Mouse (Mus musculus): Measurements from ENCODE around the gene Sesn1. TPM values are rescaled to one million over a fixed set of nuclear protein-coding genes. Genes with fewer than 3 reads are reported as not detected.

Sesn1 gene
- polyA plus RNA-seq, 1 experiment from 2014 or later, result 55.3 TPM

DNA sequence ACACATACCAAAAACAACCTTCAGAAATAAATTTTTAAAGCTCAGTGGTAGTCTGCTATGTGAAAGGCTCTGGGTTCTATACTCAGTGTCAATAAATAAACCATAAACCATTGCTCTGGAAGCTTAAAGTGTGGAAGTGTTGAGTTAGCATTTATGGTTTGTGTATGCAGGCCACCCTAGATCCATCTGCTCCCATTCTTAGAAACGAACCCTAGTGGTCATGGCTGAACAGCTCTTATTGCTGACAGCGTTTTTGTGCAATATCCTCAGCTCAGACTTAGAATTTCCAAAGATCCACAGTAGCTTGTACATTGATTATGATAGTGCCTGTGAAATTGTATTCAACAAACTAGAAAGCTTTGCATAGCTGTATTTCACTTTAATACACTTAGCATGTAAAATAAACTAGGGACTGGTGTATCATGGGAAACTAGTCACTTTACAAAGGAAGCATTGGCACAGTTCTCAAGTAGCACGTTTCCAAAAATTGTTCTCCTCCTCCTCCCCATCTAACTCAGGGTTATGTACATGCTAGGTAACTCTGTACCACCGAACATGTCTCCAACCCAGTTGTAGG, 78.7 kb downstream of the Sesn1 start:
- DNase-seq (ENCODE audit: low spot score) (peak; percentile 53), ATAC-seq (no peak)
- H3K9ac ChIP-seq (ENCODE audit: low read length), result peak overlapping the region; percentile 87
- no peak overlapping the region for H3K27ac ChIP-seq (ENCODE audit: low read depth, low read length)
- H3K4me2 ChIP-seq (ENCODE audit: low read length), result peak overlapping the region; percentile 79
- no peaks in the 10 kb centered on the region for H3K9me3 ChIP-seq (replicated peaks; ENCODE audit: control insufficient read depth, low read length)
- WGBS, result 40% methylated on average over 4 of the region's 4 CpGs
- H3K4me1 ChIP-seq (ENCODE audit: control insufficient read depth, insufficient read depth, low read length), result peaks cover 3% of the 10 kb centered on the region; the same call in 1 of the 2 replicates
- no peaks in the 10 kb centered on the region for H3K36me3 ChIP-seq (ENCODE audit: control insufficient read depth, insufficient read depth, low read length)
- peak overlapping the region; percentile 71 for H3K4me3 ChIP-seq (ENCODE audit: low read depth, low read length)
- no peaks in the 10 kb centered on the region for H3K27me3 ChIP-seq (replicated peaks; ENCODE audit: control insufficient read depth, insufficient read depth, low read length)

DNA sequence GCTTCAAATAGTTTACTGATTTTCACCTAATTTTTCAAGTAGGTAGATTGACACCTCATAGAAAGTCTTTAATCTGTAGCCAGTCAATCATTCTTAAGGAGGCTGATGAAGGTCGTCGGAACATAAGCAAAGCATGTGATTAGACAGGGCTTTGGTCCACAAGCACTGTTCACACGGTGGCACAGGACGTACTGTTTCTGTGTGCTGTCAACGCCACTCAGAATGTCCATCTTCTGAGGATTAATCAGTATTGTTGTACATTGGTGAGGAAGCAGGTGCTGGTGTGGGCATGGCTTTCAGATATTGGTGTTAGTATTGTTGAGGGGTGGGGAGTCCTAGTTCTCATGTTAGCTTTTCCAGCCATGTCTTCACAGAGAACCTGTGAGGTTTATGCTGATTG, 79.8 kb downstream of the Sesn1 start:
- 50% methylated on average over 5 of the region's 5 CpGs for WGBS
- ATAC-seq (no peak), DNase-seq (ENCODE audit: low spot score) (no peak)
- H3K9me3 ChIP-seq (replicated peaks; ENCODE audit: control insufficient read depth, low read length), result no peaks in the 10 kb centered on the region
- no peak overlapping the region for H3K27ac ChIP-seq (ENCODE audit: low read depth, low read length)
- no peaks in the 10 kb centered on the region for H3K27me3 ChIP-seq (replicated peaks; ENCODE audit: control insufficient read depth, insufficient read depth, low read length)
- H3K4me1 ChIP-seq (ENCODE audit: control insufficient read depth, insufficient read depth, low read length), result peaks cover 3% of the 10 kb centered on the region; the same call in 1 of the 2 replicates
- no peaks in the 10 kb centered on the region for H3K36me3 ChIP-seq (ENCODE audit: control insufficient read depth, insufficient read depth, low read length)
- no peak overlapping the region for H3K9ac ChIP-seq (ENCODE audit: low read length)
- peak overlapping the region; percentile 9; the same call in 1 of the 2 replicates for H3K4me2 ChIP-seq (ENCODE audit: low read length)
- no peak overlapping the region for H3K4me3 ChIP-seq (ENCODE audit: low read depth, low read length)

DNA sequence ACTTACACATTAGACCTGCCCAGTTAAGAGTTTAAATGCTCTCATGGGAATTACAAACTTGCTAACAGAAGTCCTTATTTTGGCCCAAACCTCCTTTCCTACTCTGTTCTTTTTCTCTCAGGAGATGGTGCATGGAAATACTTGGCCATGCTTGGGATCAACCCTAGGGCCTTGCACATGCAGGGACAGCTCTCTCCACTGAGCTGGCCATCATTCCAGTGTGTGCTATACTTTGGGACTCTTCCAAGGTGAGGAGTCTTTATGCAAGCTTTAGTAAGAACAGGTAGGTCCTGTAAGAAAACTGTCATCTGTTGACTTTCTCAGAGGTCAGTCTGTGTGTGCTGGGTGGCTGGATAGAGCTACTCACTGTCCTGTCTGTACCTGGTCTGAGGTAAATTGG, 80.8 kb downstream of the Sesn1 start:
- no peaks in the 10 kb centered on the region for H3K27me3 ChIP-seq (replicated peaks; ENCODE audit: control insufficient read depth, insufficient read depth, low read length)
- ATAC-seq (no peak), DNase-seq (ENCODE audit: low spot score) (no peak)
- no peak overlapping the region for H3K9ac ChIP-seq (ENCODE audit: low read length)
- peaks cover 3% of the 10 kb centered on the region; the same call in 1 of the 2 replicates for H3K4me1 ChIP-seq (ENCODE audit: control insufficient read depth, insufficient read depth, low read length)
- H3K4me2 ChIP-seq (ENCODE audit: low read length), result no peak overlapping the region
- H3K27ac ChIP-seq (ENCODE audit: low read depth, low read length), result no peak overlapping the region
- H3K9me3 ChIP-seq (replicated peaks; ENCODE audit: control insufficient read depth, low read length), result no peaks in the 10 kb centered on the region
- H3K4me3 ChIP-seq (ENCODE audit: low read depth, low read length), result no peak overlapping the region
- no peaks in the 10 kb centered on the region for H3K36me3 ChIP-seq (ENCODE audit: control insufficient read depth, insufficient read depth, low read length)

DNA sequence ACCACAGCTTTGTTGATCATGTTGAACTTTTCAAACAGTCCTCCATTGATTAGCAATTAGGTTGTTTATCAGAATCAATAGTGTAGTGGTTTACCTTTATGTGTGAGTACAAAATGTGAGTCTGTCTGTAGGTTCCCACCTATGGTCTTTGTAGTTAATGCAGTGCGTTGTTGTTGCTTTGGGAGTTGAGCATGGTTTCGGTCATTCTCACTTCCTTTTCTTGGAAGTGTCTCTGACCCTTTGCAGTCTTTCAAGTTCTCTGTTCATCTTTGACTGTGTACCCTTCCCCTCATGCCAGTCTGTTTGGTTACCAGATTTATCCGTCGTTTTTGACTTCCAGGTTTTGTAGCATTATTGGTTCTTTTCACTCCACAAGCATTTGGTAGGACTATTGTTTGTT, 81.6 kb downstream of the Sesn1 start:
- H3K9me3 ChIP-seq (replicated peaks; ENCODE audit: control insufficient read depth, low read length), result no peaks in the 10 kb centered on the region
- H3K27ac ChIP-seq (ENCODE audit: low read depth, low read length), result no peak overlapping the region
- H3K4me3 ChIP-seq (ENCODE audit: low read depth, low read length), result no peak overlapping the region
- H3K4me2 ChIP-seq (ENCODE audit: low read length), result no peak overlapping the region
- peaks cover 5% of the 10 kb centered on the region; the same call in 1 of the 2 replicates for H3K36me3 ChIP-seq (ENCODE audit: control insufficient read depth, insufficient read depth, low read length)
- DNase-seq (ENCODE audit: low spot score) (no peak), ATAC-seq (no peak)
- no peaks in the 10 kb centered on the region for H3K27me3 ChIP-seq (replicated peaks; ENCODE audit: control insufficient read depth, insufficient read depth, low read length)
- WGBS, result 86% methylated on average over 4 of the region's 4 CpGs
- H3K9ac ChIP-seq (ENCODE audit: low read length), result no peak overlapping the region
- H3K4me1 ChIP-seq (ENCODE audit: control insufficient read depth, insufficient read depth, low read length), result peaks cover 3% of the 10 kb centered on the region; the same call in 1 of the 2 replicates

DNA sequence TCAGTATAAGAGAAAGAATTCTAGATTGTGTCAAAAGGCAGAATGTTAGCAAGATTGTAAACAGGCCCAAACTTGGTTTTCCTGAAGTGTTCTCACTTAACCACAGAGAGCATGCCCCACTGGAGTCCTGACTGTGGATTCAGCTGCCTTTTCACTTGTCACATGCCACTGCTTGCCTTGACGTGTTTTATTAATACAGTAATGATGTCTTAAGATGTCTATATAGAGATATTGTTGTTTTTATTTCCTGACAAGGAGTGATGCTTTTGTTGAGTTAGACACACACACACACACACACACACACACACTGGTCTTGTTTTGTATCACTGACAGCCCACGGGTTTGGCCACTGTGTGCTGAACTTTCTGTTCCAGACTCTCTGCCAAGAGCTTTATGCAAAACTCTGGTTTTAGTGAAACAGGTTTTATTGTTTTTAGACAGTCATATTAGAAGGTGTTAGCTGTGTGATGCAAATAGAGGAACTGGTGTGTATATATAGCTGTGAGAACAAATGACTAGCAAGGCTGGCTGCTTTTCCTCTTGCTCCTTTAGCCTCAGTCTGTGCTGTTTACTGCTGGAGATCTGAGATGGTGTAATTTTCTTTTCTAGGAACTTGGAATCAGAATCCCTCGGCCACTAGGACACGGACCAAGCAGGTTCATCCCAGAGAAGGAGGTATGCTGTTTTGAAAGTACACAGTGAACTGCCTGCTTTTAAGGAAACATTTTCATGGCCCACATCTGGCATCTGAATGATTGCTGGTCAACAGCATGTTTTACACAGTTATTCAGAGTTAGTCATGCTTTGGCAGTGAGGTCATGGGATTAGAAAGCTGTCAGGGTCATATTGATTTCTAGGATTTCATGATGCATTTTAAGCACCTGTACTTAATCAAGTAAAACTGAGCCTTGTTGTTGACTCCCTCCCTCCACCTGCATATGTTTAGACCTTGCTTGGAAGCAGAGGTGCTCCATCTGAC, 84.0 kb downstream of the Sesn1 start:
- Histone ChIP-seq H3K4me3 (ENCODE audit: low read depth, low read length) (no peak overlapping the region), H3K9me3 (replicated peaks; ENCODE audit: control insufficient read depth, low read length) (no peaks in the 10 kb centered on the region), H3K4me2 (ENCODE audit: low read length) (no peak overlapping the region), H3K9ac (ENCODE audit: low read length) (no peak overlapping the region), H3K27me3 (replicated peaks; ENCODE audit: control insufficient read depth, insufficient read depth, low read length) (no peaks in the 10 kb centered on the region), H3K27ac (ENCODE audit: low read depth, low read length) (no peak overlapping the region), H3K36me3 (ENCODE audit: control insufficient read depth, insufficient read depth, low read length) (peaks cover 18% of the 10 kb centered on the region), H3K4me1 (ENCODE audit: control insufficient read depth, insufficient read depth, low read length) (no peaks in the 10 kb centered on the region; the same call in 1 of the 2 replicates)
- 48% methylated on average over 4 of the region's 4 CpGs for WGBS
- ATAC-seq (no peak), DNase-seq (ENCODE audit: low spot score) (no peak)

DNA sequence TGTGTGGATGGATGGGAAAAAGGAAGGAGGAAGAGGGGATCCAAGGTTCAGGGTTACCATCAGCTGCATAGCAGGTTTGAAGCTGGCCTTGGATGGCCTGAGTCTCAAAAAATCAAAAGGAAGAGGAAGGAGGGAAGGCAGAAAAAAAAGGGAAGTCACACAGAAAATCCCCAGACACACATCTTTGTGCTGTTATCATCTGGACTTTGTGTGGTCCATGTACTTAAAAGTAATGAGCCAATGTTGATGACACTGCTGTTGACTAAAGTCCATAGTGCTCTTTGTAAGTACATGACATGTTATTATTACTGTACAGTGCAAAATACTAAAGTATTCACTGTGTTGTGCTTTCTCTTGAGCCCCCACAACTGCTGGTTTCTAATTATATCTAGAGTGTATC, 86.7 kb downstream of the Sesn1 start:
- H3K4me2 ChIP-seq (ENCODE audit: low read length), result no peak overlapping the region
- ATAC-seq, result no peak
- H3K27me3 ChIP-seq (replicated peaks; ENCODE audit: control insufficient read depth, insufficient read depth, low read length), result no peaks in the 10 kb centered on the region
- H3K36me3 ChIP-seq (ENCODE audit: control insufficient read depth, insufficient read depth, low read length), result peaks cover 30% of the 10 kb centered on the region
- H3K4me1 ChIP-seq (ENCODE audit: control insufficient read depth, insufficient read depth, low read length), result no peaks in the 10 kb centered on the region; the same call in 1 of the 2 replicates
- DNase-seq (ENCODE audit: low spot score), result no peak
- H3K9me3 ChIP-seq (replicated peaks; ENCODE audit: control insufficient read depth, low read length), result no peaks in the 10 kb centered on the region
- H3K4me3 ChIP-seq (ENCODE audit: low read depth, low read length), result no peak overlapping the region
- H3K9ac ChIP-seq (ENCODE audit: low read length), result no peak overlapping the region
- H3K27ac ChIP-seq (ENCODE audit: low read depth, low read length), result no peak overlapping the region

DNA sequence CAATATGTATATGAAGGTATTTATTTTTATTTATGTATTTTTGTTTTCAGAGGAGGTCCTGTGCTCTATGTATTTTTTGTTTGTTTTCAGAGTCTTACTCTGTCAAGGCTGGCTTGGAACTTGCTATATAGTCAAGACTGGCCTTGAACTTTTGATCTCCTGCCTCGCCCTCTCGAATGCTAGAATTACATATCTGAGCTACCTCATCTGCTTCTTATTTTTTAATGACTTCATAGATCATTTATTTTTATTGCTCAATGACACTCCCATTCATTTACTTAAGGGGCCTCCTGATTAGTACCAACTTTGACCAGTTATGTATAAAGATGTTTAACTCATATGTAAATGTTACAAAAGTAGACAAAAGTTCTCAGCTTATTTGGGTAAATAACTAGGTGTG, 87.1 kb downstream of the Sesn1 start:
- H3K9me3 ChIP-seq (replicated peaks; ENCODE audit: control insufficient read depth, low read length), result no peaks in the 10 kb centered on the region
- H3K9ac ChIP-seq (ENCODE audit: low read length), result no peak overlapping the region
- no peak overlapping the region for H3K27ac ChIP-seq (ENCODE audit: low read depth, low read length)
- ATAC-seq, result no peak
- H3K36me3 ChIP-seq (ENCODE audit: control insufficient read depth, insufficient read depth, low read length), result peaks cover 32% of the 10 kb centered on the region
- no peaks in the 10 kb centered on the region; the same call in 1 of the 2 replicates for H3K4me1 ChIP-seq (ENCODE audit: control insufficient read depth, insufficient read depth, low read length)
- H3K4me3 ChIP-seq (ENCODE audit: low read depth, low read length), result no peak overlapping the region
- no peak for DNase-seq (ENCODE audit: low spot score)
- no peaks in the 10 kb centered on the region for H3K27me3 ChIP-seq (replicated peaks; ENCODE audit: control insufficient read depth, insufficient read depth, low read length)
- H3K4me2 ChIP-seq (ENCODE audit: low read length), result no peak overlapping the region
- 93% methylated on average over 2 of the region's 2 CpGs for WGBS

DNA sequence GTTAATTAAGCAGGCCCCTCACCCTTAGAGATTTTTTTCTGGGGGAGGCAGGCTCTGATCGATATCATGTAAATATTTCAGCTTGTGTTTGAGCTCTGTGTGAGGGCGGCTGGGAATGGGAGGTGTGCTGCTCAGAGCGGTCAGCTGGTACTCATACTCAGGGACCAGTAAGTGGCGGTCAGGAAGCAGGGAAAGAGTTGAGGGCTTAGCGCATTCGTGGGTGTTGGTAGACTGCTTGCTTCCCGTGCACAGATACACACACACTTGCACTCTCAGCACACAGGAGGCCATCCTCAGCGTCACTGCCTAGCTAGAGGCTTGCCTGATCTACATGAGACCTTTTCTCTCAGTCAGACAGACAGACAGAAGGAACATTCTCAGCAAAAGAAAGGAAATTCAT, 91.7 kb downstream of the Sesn1 start:
- H3K9ac ChIP-seq (ENCODE audit: low read length), result no peak overlapping the region
- DNase-seq (ENCODE audit: low spot score) (no peak), ATAC-seq (no peak)
- WGBS, result 89% methylated on average over 8 of the region's 8 CpGs
- no peak overlapping the region for H3K4me3 ChIP-seq (ENCODE audit: low read depth, low read length)
- peaks cover 60% of the 10 kb centered on the region for H3K36me3 ChIP-seq (ENCODE audit: control insufficient read depth, insufficient read depth, low read length)
- no peaks in the 10 kb centered on the region for H3K4me1 ChIP-seq (ENCODE audit: control insufficient read depth, insufficient read depth, low read length)
- no peak overlapping the region for H3K4me2 ChIP-seq (ENCODE audit: low read length)
- no peaks in the 10 kb centered on the region for H3K27me3 ChIP-seq (replicated peaks; ENCODE audit: control insufficient read depth, insufficient read depth, low read length)
- no peaks in the 10 kb centered on the region for H3K9me3 ChIP-seq (replicated peaks; ENCODE audit: control insufficient read depth, low read length)
- no peak overlapping the region for H3K27ac ChIP-seq (ENCODE audit: low read depth, low read length)

DNA sequence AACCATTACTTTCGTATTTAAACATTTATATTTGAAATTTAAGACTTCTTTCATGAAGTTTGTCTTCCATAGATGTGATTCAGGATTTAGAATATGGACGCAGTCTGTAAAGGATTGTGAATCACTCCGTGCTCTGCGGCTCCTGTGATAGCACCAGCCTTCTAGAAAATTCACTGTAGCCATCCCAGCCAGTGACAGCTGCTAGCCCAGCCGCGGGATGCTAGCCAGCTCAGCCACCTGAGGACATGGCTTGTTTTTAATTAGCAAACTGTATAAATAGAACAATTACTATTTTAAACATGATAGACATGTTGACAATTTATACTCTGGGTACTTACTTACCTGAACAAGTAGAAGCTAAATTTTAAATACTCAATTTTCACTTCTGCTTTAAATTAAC, 92.1 kb downstream of the Sesn1 start:
- Histone ChIP-seq H3K4me1 (ENCODE audit: control insufficient read depth, insufficient read depth, low read length) (no peaks in the 10 kb centered on the region), H3K4me3 (ENCODE audit: low read depth, low read length) (no peak overlapping the region), H3K9me3 (replicated peaks; ENCODE audit: control insufficient read depth, low read length) (no peaks in the 10 kb centered on the region), H3K4me2 (ENCODE audit: low read length) (no peak overlapping the region), H3K27ac (ENCODE audit: low read depth, low read length) (no peak overlapping the region), H3K27me3 (replicated peaks; ENCODE audit: control insufficient read depth, insufficient read depth, low read length) (no peaks in the 10 kb centered on the region), H3K9ac (ENCODE audit: low read length) (no peak overlapping the region), H3K36me3 (ENCODE audit: control insufficient read depth, insufficient read depth, low read length) (peaks cover 63% of the 10 kb centered on the region)
- WGBS, result 81% methylated on average over 6 of the region's 6 CpGs
- DNase-seq (ENCODE audit: low spot score) (no peak), ATAC-seq (no peak)

Measured in forebrain, embryonic 14.5 days (tissue).